Mouse (Mus musculus): Measurements from ENCODE around the gene Serinc5.

DNA sequence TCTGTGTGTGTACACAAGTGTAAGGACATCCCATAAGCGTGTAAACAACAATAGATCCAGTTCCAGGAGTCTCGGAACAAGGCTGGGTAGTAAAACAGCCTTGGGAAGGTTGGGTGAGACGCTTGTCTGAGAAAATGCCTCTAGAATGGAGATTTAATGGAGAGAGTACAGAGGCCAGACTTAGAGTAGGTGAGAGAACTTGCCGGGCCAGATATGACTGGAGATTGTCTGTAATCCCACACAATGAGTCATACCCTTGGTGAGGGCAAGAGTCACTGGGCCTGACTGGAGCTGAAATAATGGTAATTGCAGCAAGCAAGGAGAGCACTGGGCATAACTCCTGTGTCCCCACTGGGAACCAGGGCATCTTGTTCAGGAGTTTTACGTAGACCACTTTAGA lies 2.2 kb downstream of the Serinc5 start:
- TF ChIP-seq CTCF (IDR thresholded peaks at IDR 0.05; ENCODE audit: low read depth, low read length), result no peak
- no peak for TF ChIP-seq POLR2A (IDR thresholded peaks at IDR 0.05; ENCODE audit: insufficient read depth, low read length)
